Mouse (Mus musculus) kidney, embryonic 16.5 days (tissue): Measurements from ENCODE around the gene Aldh4a1. TPM values are rescaled to one million over a fixed set of nuclear protein-coding genes. Genes with fewer than 3 reads are reported as not detected.
A peak's percentile ranks its signal among the peaks of the same experiment; 100 is the strongest.

Experiments used
- ATAC-seq: fragments of 200-750 bp; cut with Nextera tagmentation; 2 replicates; pipeline ENCODE4 v1.8.0; 2017; ENCODE audit warnings: moderate TSS enrichment; ENCODE audit not compliant: low FRiP score, low TSS enrichment
- H3K27ac ChIP-seq: fragments of 300-500 bp; sonication (generic); 2 replicates; pipeline ENCODE4 v1.5.1; 2014; ENCODE audit warnings: low read length
- H3K27me3 ChIP-seq: fragments of 300-500 bp; sonication (generic); 2 replicates; pipeline ENCODE4 v1.6.1; 2014; ENCODE audit warnings: low read length, control low read depth, mixed read lengths; ENCODE audit not compliant: insufficient read depth
- H3K36me3 ChIP-seq: fragments of 300-500 bp; sonication (generic); 2 replicates; pipeline ENCODE4 v1.6.1; 2014; ENCODE audit warnings: low read length, control low read depth, mixed read lengths; ENCODE audit not compliant: insufficient read depth
- H3K4me1 ChIP-seq: fragments of 300-500 bp; sonication (generic); 2 replicates; pipeline ENCODE4 v1.6.1; 2014; ENCODE audit warnings: low read length, control low read depth, mixed read lengths; ENCODE audit not compliant: insufficient read depth
- H3K4me2 ChIP-seq: fragments of 300-500 bp; sonication (generic); replicated peaks from 2 replicates; pipeline ENCODE4 v1.6.1; 2014; ENCODE audit warnings: low read depth, low read length
- H3K4me3 ChIP-seq: fragments of 300-500 bp; sonication (generic); 2 replicates; pipeline ENCODE4 v1.5.1; 2014; ENCODE audit warnings: mild to moderate bottlenecking, low read length
- H3K9ac ChIP-seq: fragments of 300-500 bp; sonication (generic); replicated peaks from 2 replicates; pipeline ENCODE4 v1.6.1; 2014; ENCODE audit warnings: low read length
- H3K9me3 ChIP-seq: fragments of 300-500 bp; sonication (generic); 2 replicates; pipeline ENCODE4 v1.6.1; 2016; ENCODE audit warnings: low read length, control low read depth
- WGBS: fragments of 180-500 bp; shearing (Covaris S2); extraction: QIAGEN DNeasy Blood & Tissue Kit; methylation state at CpG from one replicate; pipeline ENCODE4 v1.1.7; 2014; 5-methylcytosine and 5-hydroxymethylcytosine counted together
- polyA plus RNA-seq: library from polyadenylated mRNA; unstranded; fragments of >200 nt; fragmentation: Nextera tagmentation; extraction: Ambion mirVana; gene quantifications from 2 replicates; pipeline ENCODE4 v1.2.1, GENCODE M21; 2015

Gene Aldh4a1
- polyA plus RNA-seq, 1 experiment from 2014 or later: 149 TPM

GRCm38 (mm10) chr4:139616276-139617000 is 6.2 kb upstream of the Aldh4a1 start:
- Histone ChIP-seq H3K36me3 (peaks cover 21% of the 10 kb centered on the region), H3K27me3 (no peaks in the 10 kb centered on the region), H3K27ac (peak overlapping the region; percentile 79), H3K9ac (peak overlapping the region; percentile 70), H3K4me1 (peaks cover 17% of the 10 kb centered on the region), H3K4me2 (peak overlapping the region; percentile 70), H3K9me3 (peaks cover 5% of the 10 kb centered on the region; the same call in 1 of the 2 replicates), H3K4me3 (peak overlapping the region; percentile 53)
- ATAC-seq: peak; percentile 87
- WGBS: 12% methylated on average over 24 of the region's 24 CpGs

GRCm38 (mm10) chr4:139617001-139617364 is 5.7 kb upstream of the Aldh4a1 start:
- ATAC-seq: no peak
- WGBS: 63% methylated on average over 3 of the region's 3 CpGs

GRCm38 (mm10) chr4:139619765-139620164 is 2.9 kb upstream of the Aldh4a1 start:
- H3K9ac ChIP-seq: no peak overlapping the region
- no peaks in the 10 kb centered on the region for H3K27me3 ChIP-seq
- H3K36me3 ChIP-seq: peaks cover 3% of the 10 kb centered on the region; the same call in 1 of the 2 replicates
- no peak overlapping the region for H3K4me3 ChIP-seq
- no peak overlapping the region for H3K27ac ChIP-seq
- WGBS: 78% methylated on average over 6 of the region's 6 CpGs
- no peak for ATAC-seq
- H3K9me3 ChIP-seq: no peaks in the 10 kb centered on the region
- H3K4me1 ChIP-seq: peaks cover 30% of the 10 kb centered on the region
- no peak overlapping the region for H3K4me2 ChIP-seq

More at GRCm38 (mm10) chr4:139617001-139617364, 5.7 kb upstream of the Aldh4a1 start:
- Histone ChIP-seq H3K27ac (peak overlapping the region; percentile 79), H3K27me3 (no peaks in the 10 kb centered on the region), H3K4me3 (peak overlapping the region; percentile 53), H3K9ac (peak overlapping the region; percentile 6; the same call in 1 of the 2 replicates), H3K4me2 (peak overlapping the region; percentile 70), H3K36me3 (peaks cover 21% of the 10 kb centered on the region), H3K4me1 (peaks cover 15% of the 10 kb centered on the region), H3K9me3 (peaks cover 5% of the 10 kb centered on the region; the same call in 1 of the 2 replicates)

- peak overlapping the region; percentile 75 for H3K4me3 ChIP-seq
- ATAC-seq: no peak
- 0 out of 2 replicates have a peak, but pooled peaks cover 4% of the 10 kb centered on the region for H3K36me3 ChIP-seq
- peak overlapping the region; percentile 73 for H3K9ac ChIP-seq
- peaks cover 19% of the 10 kb centered on the region for H3K4me1 ChIP-seq
- H3K27ac ChIP-seq: peak overlapping the region; percentile 90
- WGBS: 11% methylated on average over 21 of the region's 21 CpGs
- H3K27me3 ChIP-seq: no peaks in the 10 kb centered on the region
- H3K9me3 ChIP-seq: no peaks in the 10 kb centered on the region
- peak overlapping the region; percentile 85 for H3K4me2 ChIP-seq
Observed at GRCm38 (mm10) chr4:139623434-139624115, 909 bp downstream of the Aldh4a1 start.

GRCm38 (mm10) chr4:139624116-139624489 is 1.4 kb downstream of the Aldh4a1 start:
- Histone ChIP-seq H3K9me3 (no peaks in the 10 kb centered on the region), H3K4me2 (peak overlapping the region; percentile 85), H3K36me3 (0 out of 2 replicates have a peak, but pooled peaks cover 4% of the 10 kb centered on the region), H3K27ac (peak overlapping the region; percentile 90), H3K4me3 (peak overlapping the region; percentile 75), H3K4me1 (peaks cover 19% of the 10 kb centered on the region), H3K27me3 (no peaks in the 10 kb centered on the region), H3K9ac (peak overlapping the region; percentile 73)
- WGBS: 27% methylated on average over 5 of the region's 5 CpGs
- ATAC-seq: peak; percentile 44

GRCm38 (mm10) chr4:139624706-139625105 is 2.0 kb downstream of the Aldh4a1 start:
- WGBS: 45% methylated on average over 10 of the region's 10 CpGs
- Histone ChIP-seq H3K9ac (peak overlapping the region; percentile 0), H3K27me3 (no peaks in the 10 kb centered on the region), H3K9me3 (no peaks in the 10 kb centered on the region), H3K4me1 (peaks cover 19% of the 10 kb centered on the region), H3K4me2 (peak overlapping the region; percentile 85), H3K4me3 (peak overlapping the region; percentile 75), H3K36me3 (0 out of 2 replicates have a peak, but pooled peaks cover 4% of the 10 kb centered on the region), H3K27ac (peak overlapping the region; percentile 90; the same call in 1 of the 2 replicates)
- no peak for ATAC-seq

GRCm38 (mm10) chr4:139627361-139627760 is 4.7 kb downstream of the Aldh4a1 start:
- H3K36me3 ChIP-seq: 0 out of 2 replicates have a peak, but pooled peaks cover 4% of the 10 kb centered on the region

GRCm38 (mm10) chr4:139630171-139630570 is 7.5 kb downstream of the Aldh4a1 start:
- no peak overlapping the region for H3K9ac ChIP-seq
- no peak overlapping the region for H3K4me3 ChIP-seq
- 70% methylated on average over 10 of the region's 10 CpGs for WGBS
- ATAC-seq: no peak
- peaks cover 13% of the 10 kb centered on the region; the same call in 1 of the 2 replicates for H3K4me1 ChIP-seq
- no peaks in the 10 kb centered on the region for H3K27me3 ChIP-seq
- H3K36me3 ChIP-seq: 0 out of 2 replicates have a peak, but pooled peaks cover 4% of the 10 kb centered on the region
- no peaks in the 10 kb centered on the region for H3K9me3 ChIP-seq
- H3K27ac ChIP-seq: no peak overlapping the region
- H3K4me2 ChIP-seq: no peak overlapping the region

More at GRCm38 (mm10) chr4:139627361-139627760, 4.7 kb downstream of the Aldh4a1 start:
- Histone ChIP-seq H3K4me3 (no peak overlapping the region), H3K9ac (no peak overlapping the region), H3K27ac (no peak overlapping the region), H3K4me2 (no peak overlapping the region), H3K27me3 (no peaks in the 10 kb centered on the region), H3K9me3 (no peaks in the 10 kb centered on the region), H3K4me1 (peaks cover 32% of the 10 kb centered on the region)
- 94% methylated on average over 11 of the region's 11 CpGs for WGBS
- no peak for ATAC-seq

- H3K9ac ChIP-seq: no peak overlapping the region
- H3K27ac ChIP-seq: no peak overlapping the region
- ATAC-seq: no peak
- H3K27me3 ChIP-seq: no peaks in the 10 kb centered on the region
- no peak overlapping the region for H3K4me3 ChIP-seq
- H3K36me3 ChIP-seq: peaks cover 4% of the 10 kb centered on the region; the same call in 1 of the 2 replicates
- no peaks in the 10 kb centered on the region for H3K9me3 ChIP-seq
- 59% methylated on average over 5 of the region's 5 CpGs for WGBS
- H3K4me2 ChIP-seq: no peak overlapping the region
- H3K4me1 ChIP-seq: peaks cover 13% of the 10 kb centered on the region; the same call in 1 of the 2 replicates
Observed at GRCm38 (mm10) chr4:139631141-139631540, 8.5 kb downstream of the Aldh4a1 start.
